Mouse (Mus musculus): ENCODE measurements around the gene Xylt1.

- no peak for TF ChIP-seq CTCF (IDR thresholded peaks at IDR 0.05; ENCODE audit: control insufficient read depth, insufficient read depth, low read length)
- no peak for TF ChIP-seq POLR2A (IDR thresholded peaks at IDR 0.05; ENCODE audit: borderline replicate concordance, control insufficient read depth, low read depth, low read length)
Measured at GRCm38 (mm10) chr7:117614851-117615250, 234.1 kb downstream of the Xylt1 start.
